23 mouse cellular contexts compared by ENCODE assay signal in genomic region chr15:27552129-27552700, GRCm38 (mm10).
DNase-seq lines count a peak whose midpoint lies in the region; ATAC-seq and TF ChIP-seq lines count a peak whose summit lies in the region.
"Had no signal": no experiment of that assay in that cellular context is flagged by ENCODE, and none has a peak within 500 bp of the region (broad histone marks: within the 10 kb centered on the region; RNA-seq: fewer than 3 reads in every experiment).

No protein-coding gene starts in this region.

- H3K79me2 ChIP-seq in C2C12 (ENCODE audit: control insufficient read depth, insufficient read depth) = peaks cover 90% of the 10 kb centered on the region
- peaks cover 41% of the 10 kb centered on the region for H3K79me2 ChIP-seq in myocyte (ENCODE audit: control insufficient read depth, insufficient read depth)

- H3K4me3 ChIP-seq in forebrain, embryonic 10.5 days = no peak overlapping the region
- H3K4me3 ChIP-seq in forebrain, postnatal 0 days (ENCODE audit: low read depth, low read length) = no peak overlapping the region
- H3K4me3 ChIP-seq in heart, embryonic 11.5 days (ENCODE audit: low read depth, low read length) = no peak overlapping the region
- no peak overlapping the region for H3K4me3 ChIP-seq in heart, embryonic 10.5 days
- H3K4me3 ChIP-seq in C2C12 (ENCODE audit: insufficient read depth, poor library complexity, severe bottlenecking) (no peak overlapping the region), myocyte (no peak overlapping the region)
- H3K4me3 ChIP-seq: forebrain, embryonic 12.5 days; hindbrain, embryonic 12.5 days; liver, embryonic 12.5 days; midbrain, embryonic 10.5 days had no signal

- no peaks in the 10 kb centered on the region for H3K9me3 ChIP-seq in forebrain, embryonic 10.5 days
- no peaks in the 10 kb centered on the region for H3K9me3 ChIP-seq in forebrain, postnatal 0 days (ENCODE audit: low read length)
- H3K9me3 ChIP-seq in heart, embryonic 11.5 days (replicated peaks; ENCODE audit: control insufficient read depth, low read length) = no peaks in the 10 kb centered on the region
- no peaks in the 10 kb centered on the region for H3K9me3 ChIP-seq in heart, embryonic 10.5 days
- H3K9me3 ChIP-seq: forebrain, embryonic 12.5 days; hindbrain, embryonic 12.5 days; liver, embryonic 12.5 days; midbrain, embryonic 10.5 days had no signal

- TF ChIP-seq POLR2A in myocyte (IDR thresholded peaks at IDR 0.05; ENCODE audit: insufficient read length, low read depth) = no peak

- H3K27ac ChIP-seq in forebrain, embryonic 10.5 days = 0 out of 2 replicates have a peak overlapping the region, but pooled peaks have one; percentile 11
- no peak overlapping the region for H3K27ac ChIP-seq in forebrain, postnatal 0 days (ENCODE audit: low read depth, low read length)
- no peak overlapping the region; the same call in 1 of the 2 replicates for H3K27ac ChIP-seq in heart, embryonic 11.5 days (ENCODE audit: low read depth, low read length)
- H3K27ac ChIP-seq in heart, embryonic 10.5 days = no peak overlapping the region
- H3K27ac ChIP-seq: forebrain, embryonic 12.5 days; hindbrain, embryonic 12.5 days; kidney, postnatal 0 days; liver, embryonic 12.5 days; midbrain, embryonic 10.5 days had no signal

- no peaks in the 10 kb centered on the region for H3K36me3 ChIP-seq in forebrain, embryonic 10.5 days (replicated peaks)
- H3K36me3 ChIP-seq in forebrain, postnatal 0 days (ENCODE audit: insufficient read depth) = peaks cover 12% of the 10 kb centered on the region
- H3K36me3 ChIP-seq in heart, embryonic 11.5 days (ENCODE audit: control insufficient read depth, insufficient read depth, low read length) = no peaks in the 10 kb centered on the region
- peaks cover 3% of the 10 kb centered on the region; the same call in 1 of the 2 replicates for H3K36me3 ChIP-seq in heart, embryonic 10.5 days
- H3K36me3 ChIP-seq in C2C12 (ENCODE audit: control insufficient read depth, insufficient read depth) = peaks cover 99% of the 10 kb centered on the region
- peaks cover 33% of the 10 kb centered on the region for H3K36me3 ChIP-seq in myocyte (ENCODE audit: control insufficient read depth, insufficient read depth)

- ATAC-seq in forebrain, postnatal 0 days = no peak
- ATAC-seq in heart, embryonic 11.5 days (replicated peaks; ENCODE audit: insufficient number of reproducible peaks, low FRiP score, low TSS enrichment) = peak; percentile 46; the same call in 1 of the 2 replicates
- ATAC-seq: liver, embryonic 12.5 days; midbrain, embryonic 16.5 days had no signal

- H3K4me1 ChIP-seq in forebrain, embryonic 10.5 days = 0 out of 2 replicates have a peak, but pooled peaks cover 4% of the 10 kb centered on the region
- H3K4me1 ChIP-seq in forebrain, postnatal 0 days (ENCODE audit: insufficient read depth) = peaks cover 4% of the 10 kb centered on the region; the same call in 1 of the 2 replicates
- peaks cover 8% of the 10 kb centered on the region for H3K4me1 ChIP-seq in heart, embryonic 11.5 days (ENCODE audit: control insufficient read depth, insufficient read depth, low read length)
- H3K4me1 ChIP-seq in heart, embryonic 10.5 days = peaks cover 28% of the 10 kb centered on the region
- H3K4me1 ChIP-seq: forebrain, embryonic 12.5 days had no signal

- DNase-seq in forebrain, embryonic 10.5 days (ENCODE audit: extremely low spot score, low spot score) = no peak
- no peak for DNase-seq in forebrain, postnatal 0 days
- no peak for DNase-seq in heart, embryonic 10.5 days (ENCODE audit: low spot score)
- DNase-seq in urinary bladder, postnatal 25 days (ENCODE audit: low spot score) = no peak
- DNase-seq: adrenal gland, postnatal 25 days; cerebellum, adult 9-11 months; kidney, adult 18-20 months; layer of hippocampus, adult 9-11 months; lung, adult 18-20 months; lung, postnatal 10 days; right cerebral cortex, adult 18-20 months; right cerebral cortex, postnatal 4 days; thymus, adult 18-20 months; thymus, postnatal 36 days had no signal

- H3K79me3 ChIP-seq in C2C12 (ENCODE audit: low read depth) = peaks cover 47% of the 10 kb centered on the region

- WGBS in forebrain, embryonic 10.5 days = 92% methylated on average over 10 of the region's 10 CpGs
- WGBS in forebrain, postnatal 0 days = 91% methylated on average over 10 of the region's 10 CpGs
- WGBS in heart, embryonic 11.5 days (ENCODE audit: insufficient replicate concordance) = 57% methylated on average over 10 of the region's 10 CpGs
- WGBS in heart, embryonic 10.5 days = 62% methylated on average over 10 of the region's 10 CpGs

- no peak for TF ChIP-seq CTCF in forebrain, postnatal 0 days (IDR thresholded peaks at IDR 0.05; ENCODE audit: low read depth)
- no peak for TF ChIP-seq CTCF in C2C12 (IDR thresholded peaks at IDR 0.05; ENCODE audit: control insufficient read depth, insufficient read depth, insufficient read length)

- H3ac ChIP-seq in C2C12 (ENCODE audit: control insufficient read depth, insufficient read length, low read depth) (no peak overlapping the region), myocyte (ENCODE audit: control insufficient read depth, insufficient read length) (no peak overlapping the region)

- H3K4me2 ChIP-seq in forebrain, postnatal 0 days (ENCODE audit: low read depth) = no peak overlapping the region
- H3K4me2 ChIP-seq in heart, embryonic 11.5 days = no peak overlapping the region
- peak overlapping the region; percentile 13 for H3K4me2 ChIP-seq in myocyte (ENCODE audit: low read depth)
- H3K4me2 ChIP-seq: forebrain, embryonic 12.5 days; hindbrain, embryonic 12.5 days; liver, embryonic 12.5 days had no signal

- H3K9ac ChIP-seq in forebrain, postnatal 0 days = no peak overlapping the region
- no peak overlapping the region for H3K9ac ChIP-seq in heart, embryonic 11.5 days (ENCODE audit: low read depth, low read length)
- H3K9ac ChIP-seq: forebrain, embryonic 12.5 days; hindbrain, embryonic 12.5 days; liver, embryonic 12.5 days had no signal

- no peaks in the 10 kb centered on the region for H3K27me3 ChIP-seq in forebrain, embryonic 10.5 days (ENCODE audit: poor library complexity, severe bottlenecking)
- no peaks in the 10 kb centered on the region for H3K27me3 ChIP-seq in forebrain, postnatal 0 days (ENCODE audit: insufficient read depth, low read length)
- no peaks in the 10 kb centered on the region for H3K27me3 ChIP-seq in heart, embryonic 11.5 days (ENCODE audit: control insufficient read depth, insufficient read depth, low read length)
- no peaks in the 10 kb centered on the region for H3K27me3 ChIP-seq in heart, embryonic 10.5 days (ENCODE audit: insufficient read depth, poor library complexity, severe bottlenecking)
- H3K27me3 ChIP-seq in C2C12 (ENCODE audit: control insufficient read depth, insufficient read depth, insufficient read length) = no peaks in the 10 kb centered on the region
- H3K27me3 ChIP-seq in myocyte (ENCODE audit: control insufficient read depth, insufficient read depth, insufficient read length) = no peaks in the 10 kb centered on the region
- H3K27me3 ChIP-seq: forebrain, embryonic 12.5 days; hindbrain, embryonic 12.5 days; liver, embryonic 12.5 days had no signal

TF ChIP-seq in C2C12, 6 proteins besides CTCF, POLR2A, EP300 and RAD21:
- TF ChIP-seq MYOG (IDR thresholded peaks at IDR 0.05; ENCODE audit: control insufficient read depth, extremely low read depth, insufficient read length) (peak; percentile 37), FOSL1 (IDR thresholded peaks at IDR 0.05; ENCODE audit: insufficient read depth, low read length, poor library complexity, severe bottlenecking) (no peak), MYOD1 (IDR thresholded peaks at IDR 0.05; ENCODE audit: control insufficient read depth, insufficient read length, low read depth) (peak; percentile 79)

TF ChIP-seq in myocyte, 11 proteins besides CTCF, POLR2A, EP300 and RAD21:
- TF ChIP-seq E2F4 (IDR thresholded peaks at IDR 0.05; ENCODE audit: insufficient read depth) (no peak), TCF3 (IDR thresholded peaks at IDR 0.05; ENCODE audit: insufficient read length, low read depth) (peak; percentile 96), POLR2AphosphoS2 (IDR thresholded peaks at IDR 0.05; ENCODE audit: insufficient read length, low read depth) (no peak), MYOG (IDR thresholded peaks at IDR 0.05; ENCODE audit: control insufficient read depth in 1 of 3, insufficient read depth in 1 of 3, insufficient read length in 2 of 3, low read depth in 2 of 3) (peak; percentile 97 to 100 (median 99)), SRF (IDR thresholded peaks at IDR 0.05; ENCODE audit: control insufficient read depth, insufficient read length, low read depth) (no peak), TCF12 (IDR thresholded peaks at IDR 0.05; ENCODE audit: insufficient read depth, poor library complexity, severe bottlenecking) (peak; percentile 95), REST (IDR thresholded peaks at IDR 0.05; ENCODE audit: insufficient read depth, insufficient read length) (no peak), MYOD1 (IDR thresholded peaks at IDR 0.05; ENCODE audit: control insufficient read depth in 1 of 3, insufficient read length in 2 of 3, low read depth in 2 of 3) (peak; percentile 89 to 100 (median 100)), CEBPB (IDR thresholded peaks at IDR 0.05; ENCODE audit: insufficient read depth, poor library complexity, severe bottlenecking) (no peak), USF1 (IDR thresholded peaks at IDR 0.05; ENCODE audit: low read depth) (no peak)
